Mouse (Mus musculus) erythroblast, embryonic 14.5 days (primary cell): ENCODE measurements around the gene Cdsn.

ENCODE experiments used
- GATA1 ChIP-seq: IDR thresholded peaks from 2 replicates; pipeline ENCODE4 v1.6.1; 2012; ENCODE audit warnings: low read length, inconsistent platforms, mixed read lengths
- TAL1 ChIP-seq: IDR thresholded peaks from 3 replicates; pipeline ENCODE4 v1.6.1; 2012; ENCODE audit warnings: low read length, inconsistent platforms, mixed read lengths

GRCm38 (mm10) chr17:35582900-35583299 lies 31.0 kb downstream of the Cdsn start:
- no peak for TF ChIP-seq GATA1
- TF ChIP-seq TAL1: no peak
